Mouse (Mus musculus): ENCODE data around the gene Scarb1. TPM values are rescaled to one million over a fixed set of nuclear protein-coding genes. Genes with fewer than 3 reads are reported as not detected.
"Not testable (repeated sequence)": the region's sequence is repeated elsewhere in the genome, so short reads cannot be mapped to it uniquely, and the experiment has no call there.

Scarb1 gene
- 58.9 and 60.4 TPM in 2 replicates for total RNA-seq (2015)
- 52.3 and 59.6 TPM in 2 replicates for total RNA-seq (2017)

DNA sequence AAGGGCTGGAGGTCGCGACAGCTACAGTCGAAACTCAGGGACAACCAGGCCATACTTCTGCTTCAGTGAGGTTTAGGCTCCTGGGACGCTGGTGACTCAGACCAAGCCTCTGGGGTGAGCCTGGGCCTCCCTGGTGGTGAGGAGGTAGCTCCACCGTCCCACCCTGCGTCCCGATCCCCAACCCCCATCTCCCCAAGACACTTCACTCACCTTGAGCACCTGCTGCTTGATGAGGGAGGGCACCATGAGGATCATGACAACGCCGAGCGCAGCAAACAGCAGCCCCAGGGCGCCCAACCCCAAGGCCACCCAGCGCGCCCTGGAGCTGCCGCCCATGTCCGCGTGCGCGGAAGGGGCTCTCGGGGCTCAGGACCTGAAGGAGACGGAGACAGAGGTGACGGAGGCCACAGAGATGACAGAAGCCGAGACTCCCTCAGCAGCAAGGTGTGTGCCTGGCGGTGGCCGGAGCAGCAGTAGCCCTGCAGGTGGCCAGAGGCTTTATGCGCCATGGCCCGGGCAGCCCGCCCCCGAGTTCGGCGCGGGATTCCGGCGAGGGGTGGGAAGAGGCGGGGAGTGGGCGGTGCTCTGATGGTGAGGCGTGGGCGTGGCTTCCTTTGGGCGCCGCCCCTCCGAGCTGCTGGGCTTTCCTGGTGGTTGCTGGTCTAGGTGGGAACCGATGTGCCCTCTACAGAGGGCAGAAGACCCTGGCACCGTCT is at the start of gene Scarb1:
Scarb1 (minus strand) TSS at position 548 of the 716 bp plus-strand sequence.
- ATAC-seq (replicated peaks; ENCODE audit: poor library complexity), result peak; percentile 65

GRCm38 (mm10) chr5:125389579-125390441 is 48.9 kb upstream of the Scarb1 start, which contains the start of gene Ubc:
Gene Ubc (minus strand): TSS chr5:125390202.
- ATAC-seq (replicated peaks; ENCODE audit: poor library complexity), result peak; percentile 48

- peak; percentile 49 for ATAC-seq (replicated peaks; ENCODE audit: poor library complexity)
Measured at GRCm38 (mm10) chr5:125389131-125389578, 48.3 kb upstream of the Scarb1 start, which contains the start of gene Gm10382. Gene Gm10382 (plus strand): TSS chr5:125389322.

DNA sequence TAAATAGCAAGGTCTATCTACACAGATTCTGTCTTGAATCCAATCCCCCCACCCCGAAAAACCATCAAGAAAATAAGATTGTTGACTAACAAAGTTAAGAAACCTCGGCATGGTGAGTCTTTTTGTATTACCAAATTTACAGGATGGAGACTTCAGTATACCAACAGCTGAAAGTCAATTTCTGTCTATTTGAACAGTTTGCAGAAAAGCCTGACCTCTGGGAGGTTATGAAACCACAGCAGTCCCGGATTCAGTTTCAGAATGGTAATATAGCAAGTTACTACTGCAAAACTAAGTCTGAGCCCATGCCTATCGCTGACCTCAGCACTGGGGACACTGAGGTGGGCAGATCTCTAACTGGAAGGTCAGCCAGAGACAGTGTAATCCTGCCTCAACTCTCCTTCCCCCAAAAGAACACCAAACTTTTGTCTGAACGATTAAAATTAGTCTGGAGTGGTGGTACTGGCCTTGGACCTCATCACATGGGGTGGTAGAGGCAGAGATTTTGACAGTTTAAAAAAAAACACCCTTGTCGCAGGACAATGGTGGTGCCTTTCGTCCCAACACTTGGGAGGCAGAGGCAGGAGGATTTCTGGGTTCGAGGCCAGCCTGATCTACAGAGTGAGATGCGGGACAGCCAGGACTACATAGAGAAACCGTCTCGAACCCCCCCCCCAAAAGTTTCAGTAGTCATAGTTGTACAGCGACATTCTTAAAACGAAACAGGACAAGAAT is 47.6 kb upstream of the Scarb1 start:
- ATAC-seq (replicated peaks; ENCODE audit: poor library complexity), result no peak

- ATAC-seq (replicated peaks; ENCODE audit: poor library complexity), result not testable (repeated sequence)
Measured at GRCm38 (mm10) chr5:125387295-125387694, 46.4 kb upstream of the Scarb1 start.

DNA sequence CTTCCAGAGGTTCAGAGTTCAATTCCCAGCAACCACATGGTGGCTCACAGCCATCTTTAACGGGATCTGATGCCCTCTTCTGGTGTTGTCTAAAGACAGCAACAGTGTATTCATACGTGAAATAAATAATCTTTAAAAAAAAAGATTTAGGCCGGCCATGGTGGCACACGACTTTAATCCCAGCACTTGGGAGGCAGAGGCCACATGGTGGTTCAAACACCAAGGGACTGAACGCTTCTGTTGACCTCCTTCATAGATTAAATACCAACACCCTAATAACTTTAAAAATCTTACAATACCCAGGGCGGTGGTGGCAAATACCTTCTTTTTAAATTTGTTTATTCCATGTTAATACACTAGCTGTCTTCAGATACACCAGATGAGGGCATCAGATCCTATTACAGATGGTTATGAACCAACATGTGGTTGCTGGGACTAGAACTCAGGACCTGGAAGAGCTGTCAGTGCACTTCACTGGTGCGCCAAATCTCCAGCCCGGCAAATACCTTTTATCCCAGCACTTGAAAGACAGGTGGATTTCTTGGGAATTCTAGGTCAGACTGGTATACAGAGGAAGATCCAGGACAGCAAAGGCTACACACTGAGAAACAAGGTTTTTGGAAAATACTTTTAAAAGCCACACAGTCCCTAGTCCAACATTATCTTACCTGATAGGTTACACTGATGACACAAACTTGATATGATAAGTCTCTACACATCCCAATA is 44.5 kb upstream of the Scarb1 start:
- ATAC-seq (replicated peaks; ENCODE audit: poor library complexity), result no peak

DNA sequence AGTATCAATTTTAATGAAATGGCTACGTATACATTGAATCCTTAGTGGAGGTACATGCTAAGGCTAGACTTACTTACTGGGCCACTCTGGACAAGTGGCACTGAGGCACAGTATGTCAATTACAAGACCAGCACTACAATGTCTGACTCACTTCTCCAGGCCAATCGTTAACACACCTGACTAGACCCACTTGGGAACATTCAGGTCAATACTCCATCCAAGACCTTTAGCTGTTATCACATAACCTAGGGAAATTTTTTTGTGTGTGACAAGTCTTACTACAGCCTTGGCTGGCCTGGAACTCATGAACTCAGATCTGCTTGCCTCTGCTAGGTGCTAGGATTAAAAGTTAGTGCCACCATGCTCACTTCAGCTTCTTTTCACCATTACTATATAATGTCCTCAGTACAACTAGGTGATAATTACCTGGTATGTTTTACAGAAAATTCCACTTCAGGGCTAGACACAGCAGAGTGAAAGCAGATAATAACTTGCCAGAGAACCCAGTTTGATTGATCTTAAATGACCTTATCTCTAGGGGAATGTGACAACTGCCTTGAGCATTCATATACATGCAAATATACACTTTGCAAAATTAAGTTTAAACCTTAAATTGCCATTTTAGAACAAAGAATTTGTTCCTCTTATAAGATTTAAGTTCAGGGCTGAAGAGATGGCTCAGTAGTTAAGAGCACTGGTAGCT is 43.8 kb upstream of the Scarb1 start:
- no peak for ATAC-seq (replicated peaks; ENCODE audit: poor library complexity)

DNA sequence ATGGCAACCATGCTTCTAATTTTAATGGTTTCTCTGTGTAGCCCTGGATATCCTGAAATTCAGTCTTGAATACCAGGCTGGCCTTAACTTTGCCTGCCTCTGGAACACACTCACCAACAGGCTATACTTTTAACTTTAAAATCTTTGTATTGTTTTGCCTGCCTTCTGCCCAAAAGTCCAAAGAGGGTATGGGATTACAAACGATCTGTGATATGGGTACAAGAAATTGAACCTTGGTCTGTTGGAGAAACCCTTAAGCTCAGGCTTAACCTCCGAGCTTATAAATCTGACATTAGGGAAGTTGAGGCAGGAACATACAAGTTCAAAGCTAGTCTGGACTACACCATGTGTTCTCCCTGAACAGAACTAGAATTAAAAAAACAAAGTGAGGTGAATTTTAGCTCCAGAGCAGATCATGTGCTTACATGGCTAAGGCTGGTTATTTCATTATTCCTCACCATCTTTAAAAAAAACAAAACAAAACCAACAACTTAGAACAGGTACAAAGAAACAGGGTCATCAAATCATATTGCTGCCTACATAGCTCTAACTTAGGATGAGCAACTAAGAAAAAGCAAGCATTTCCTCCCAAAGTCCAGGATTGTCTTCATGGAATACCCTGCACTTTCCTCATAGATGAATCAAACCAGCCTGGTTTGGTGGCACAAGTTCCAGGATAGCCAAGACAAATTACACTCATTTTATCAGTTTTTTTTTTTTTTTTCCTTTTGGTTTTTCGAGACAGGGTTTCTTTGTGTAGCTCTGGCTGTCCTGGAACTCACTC is 42.9 kb upstream of the Scarb1 start:
- ATAC-seq (replicated peaks; ENCODE audit: poor library complexity), result no peak

DNA sequence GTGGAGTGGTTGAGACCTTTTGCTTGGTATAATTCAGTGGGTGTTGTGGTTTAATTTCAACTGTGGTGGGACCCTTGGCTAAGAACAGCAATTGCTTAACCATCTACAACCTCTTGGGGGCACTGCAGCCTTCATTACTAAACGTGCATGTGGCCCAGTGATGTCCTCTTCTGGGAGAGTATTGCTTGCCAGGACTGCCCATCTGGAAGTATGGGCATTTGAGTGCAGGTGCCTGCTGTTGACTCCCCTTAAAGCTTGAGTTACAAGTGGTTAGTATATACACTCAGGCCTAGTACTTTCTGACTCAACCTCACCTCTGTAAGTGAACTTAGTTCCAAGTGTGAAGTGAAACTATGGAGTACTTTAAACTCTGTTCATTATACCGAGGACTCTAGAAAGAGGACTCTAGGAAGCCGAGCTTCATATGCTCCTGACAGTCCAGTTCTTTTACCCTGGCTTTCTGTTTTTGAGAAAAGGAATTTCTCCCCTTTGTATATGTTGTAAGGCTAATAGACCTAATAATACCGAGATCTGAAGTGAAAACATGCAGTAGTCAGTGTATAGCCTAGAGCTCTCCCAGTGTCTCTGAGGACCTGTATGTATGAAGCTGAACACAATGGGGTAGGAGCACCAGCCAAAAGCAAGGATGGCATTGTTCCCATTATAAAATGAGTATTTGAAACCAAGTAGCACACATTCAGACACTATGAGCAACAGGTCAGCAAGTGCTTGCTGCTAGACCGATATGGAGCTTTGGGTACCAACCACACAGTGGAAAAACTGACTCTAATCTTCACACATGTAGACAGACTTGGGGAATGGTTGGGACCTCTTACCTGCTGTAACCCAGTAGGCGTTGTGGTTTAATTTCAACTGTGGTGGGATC is 42.0 kb upstream of the Scarb1 start:
- ATAC-seq (replicated peaks; ENCODE audit: poor library complexity), result peak; percentile 91

- 0 out of 2 replicates have a peak, but pooled peaks have one; percentile 1 for ATAC-seq (replicated peaks; ENCODE audit: poor library complexity)
Measured at GRCm38 (mm10) chr5:125381954-125382672, 41.2 kb upstream of the Scarb1 start.

- ATAC-seq (replicated peaks; ENCODE audit: poor library complexity), result peak; percentile 50
Measured at GRCm38 (mm10) chr5:125378919-125379318, 38.0 kb upstream of the Scarb1 start.

GRCm38 (mm10) chr5:125377214-125377613 is 36.3 kb upstream of the Scarb1 start:
- ATAC-seq (replicated peaks; ENCODE audit: poor library complexity), result no peak

DNA sequence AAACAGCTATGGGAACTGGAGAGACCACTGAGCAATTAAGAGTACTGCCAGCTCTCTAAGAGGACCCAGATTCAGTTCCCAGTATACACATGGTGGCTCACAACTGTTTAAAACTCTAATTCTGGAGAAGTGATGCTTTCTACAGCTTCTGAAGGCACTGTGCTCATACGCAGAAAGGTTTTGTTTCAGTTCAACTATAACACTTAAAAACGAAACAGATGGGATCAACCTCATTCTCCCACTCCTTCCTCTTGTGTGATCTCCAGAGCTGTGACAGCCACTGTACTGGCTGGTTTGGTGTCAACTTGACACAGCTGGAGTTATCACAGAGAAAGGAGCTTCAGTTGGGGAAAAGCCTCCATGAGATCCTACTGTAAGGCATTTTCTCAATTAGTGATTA is 35.0 kb upstream of the Scarb1 start:
- no peak for ATAC-seq (replicated peaks; ENCODE audit: poor library complexity)

GRCm38 (mm10) chr5:125372027-125372426 is 31.1 kb upstream of the Scarb1 start:
- ATAC-seq (replicated peaks; ENCODE audit: poor library complexity), result no peak

DNA sequence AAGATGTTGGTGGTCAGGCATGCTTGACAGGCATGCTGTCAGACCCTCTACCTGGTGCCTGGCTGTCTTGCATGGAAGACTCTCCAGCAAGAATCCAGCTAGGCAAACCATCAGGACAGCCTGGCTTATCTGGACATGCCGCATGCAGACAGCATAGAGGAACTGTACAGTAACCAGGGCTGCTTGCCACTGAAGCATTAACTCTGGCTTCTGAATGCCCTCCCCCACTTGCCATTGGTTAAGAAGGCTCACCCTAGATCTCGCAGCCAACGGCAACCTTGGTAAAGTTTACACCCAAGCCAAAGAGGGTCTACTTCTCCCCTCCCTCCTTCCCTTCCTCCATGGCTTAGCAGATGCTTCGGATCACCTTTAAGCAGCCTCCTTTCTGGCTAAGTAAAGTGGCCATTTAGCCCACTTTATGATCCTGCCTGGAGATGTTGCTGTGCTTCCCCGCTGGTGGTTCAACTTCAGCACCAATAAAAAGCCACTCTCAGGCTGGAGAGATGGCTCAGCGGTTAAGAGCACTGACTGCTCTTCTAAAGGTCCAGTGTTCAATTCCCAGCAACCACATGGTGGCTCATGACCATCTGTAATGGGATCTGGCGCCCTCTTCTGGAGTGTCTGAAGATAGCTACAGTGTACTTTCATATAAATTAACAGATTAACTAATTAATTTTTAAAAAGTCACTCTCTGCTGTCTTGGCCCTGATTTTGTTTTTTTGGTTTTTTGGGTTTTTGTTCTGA is 30.2 kb upstream of the Scarb1 start:
- no peak for ATAC-seq (replicated peaks; ENCODE audit: poor library complexity)

DNA sequence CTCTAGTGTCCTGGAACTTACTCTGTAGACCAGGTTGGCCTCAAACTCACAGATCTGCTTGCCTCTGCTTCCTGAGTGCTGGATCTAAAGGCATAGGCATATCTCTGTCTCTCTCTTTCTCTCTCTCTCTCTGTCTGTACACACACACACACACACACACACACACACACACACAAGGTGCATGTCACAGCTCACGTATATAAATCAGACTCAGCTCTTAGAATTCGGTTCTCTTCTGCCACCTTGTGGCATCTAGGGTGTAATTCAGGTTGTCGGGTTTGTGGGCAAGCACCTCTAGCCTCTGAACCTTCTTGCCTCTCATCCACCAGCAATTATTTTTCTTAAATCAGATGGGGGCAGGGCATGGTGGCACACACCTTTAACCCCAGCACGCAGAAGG is 27.7 kb upstream of the Scarb1 start:
- ATAC-seq (replicated peaks; ENCODE audit: poor library complexity), result peak; percentile 95

GRCm38 (mm10) chr5:125368156-125368555 is 27.3 kb upstream of the Scarb1 start:
- peak; percentile 69 for ATAC-seq (replicated peaks; ENCODE audit: poor library complexity)
